Mouse (Mus musculus) forebrain, embryonic 16.5 days (tissue): ENCODE data around the gene Vwa8. TPM values are rescaled to one million over a fixed set of nuclear protein-coding genes. Genes with fewer than 3 reads are reported as not detected.

ENCODE experiments used
- ATAC-seq: fragments of 200-750 bp; cut with Nextera tagmentation; 2 replicates; pipeline ENCODE4 v1.8.0; 2017; ENCODE audit warnings: mild to moderate bottlenecking, moderate library complexity
- H3K27ac ChIP-seq: fragments of 300-500 bp; sonication (generic); 2 replicates; pipeline ENCODE4 v1.5.1; 2014; ENCODE audit warnings: low read length, control low read depth
- H3K27me3 ChIP-seq: fragments of 300-500 bp; sonication (generic); replicated peaks from 2 replicates; pipeline ENCODE4 v1.6.1; 2014; ENCODE audit warnings: low read length; ENCODE audit not compliant: control insufficient read depth, insufficient read depth
- H3K36me3 ChIP-seq: fragments of 300-500 bp; sonication (generic); 2 replicates; pipeline ENCODE4 v1.6.1; 2014; ENCODE audit not compliant: control insufficient read depth, insufficient read depth
- H3K4me1 ChIP-seq: fragments of 300-500 bp; sonication (generic); replicated peaks from 2 replicates; pipeline ENCODE4 v1.6.1; 2014; ENCODE audit warnings: low read length; ENCODE audit not compliant: control insufficient read depth, insufficient read depth
- H3K4me2 ChIP-seq: fragments of 300-500 bp; sonication (generic); 2 replicates; pipeline ENCODE4 v1.6.1; 2014; ENCODE audit warnings: mild to moderate bottlenecking, low read length, control low read depth
- H3K4me3 ChIP-seq: fragments of 300-500 bp; sonication (generic); replicated peaks from 2 replicates; pipeline ENCODE4 v1.5.1; 2014; ENCODE audit warnings: mild to moderate bottlenecking, low read length, control low read depth
- H3K9ac ChIP-seq: fragments of 300-500 bp; sonication (generic); replicated peaks from 2 replicates; pipeline ENCODE4 v1.6.1; 2014; ENCODE audit warnings: low read depth, low read length, control low read depth
- H3K9me3 ChIP-seq: fragments of 300-500 bp; sonication (generic); 2 replicates; pipeline ENCODE4 v1.6.1; 2016; ENCODE audit warnings: low read length; ENCODE audit not compliant: control insufficient read depth
- WGBS: fragments of 180-500 bp; shearing (Covaris S2); extraction: QIAGEN DNeasy Blood & Tissue Kit; methylation state at CpG from one replicate; pipeline ENCODE4 v1.1.7; 2014; 5-methylcytosine and 5-hydroxymethylcytosine counted together
- polyA plus RNA-seq: library from polyadenylated mRNA; unstranded; fragments of >200 nt; fragmentation: Nextera tagmentation; extraction: Ambion mirVana; gene quantifications from 2 replicates; pipeline ENCODE4 v1.2.1, GENCODE M21; 2015

Gene Vwa8
- polyA plus RNA-seq, 1 experiment from 2014 or later = 5.4 TPM

DNA sequence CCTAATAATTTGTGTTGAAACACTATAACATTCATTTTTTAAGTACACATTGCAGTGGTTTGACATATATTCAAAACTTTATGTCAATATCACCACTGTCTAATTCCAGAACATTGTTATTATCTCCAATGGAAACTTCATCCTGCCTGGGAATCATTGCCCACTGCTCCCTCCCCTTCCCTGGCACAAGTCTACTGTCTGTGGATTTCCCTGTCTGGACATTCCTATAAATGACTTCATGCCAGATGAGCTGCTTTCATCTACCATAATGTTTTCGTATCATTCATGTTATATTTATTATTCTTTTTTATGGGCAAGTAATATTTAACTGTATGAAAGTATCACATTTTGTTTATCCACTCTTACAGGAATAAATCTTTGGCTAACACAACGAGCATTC is 367.5 kb downstream of the Vwa8 start:
- Histone ChIP-seq H3K4me1 (no peaks in the 10 kb centered on the region), H3K27ac (no peak overlapping the region)

GRCm38 (mm10) chr14:79223431-79224036 is 374.7 kb downstream of the Vwa8 start:
- Histone ChIP-seq H3K36me3 (no peaks in the 10 kb centered on the region), H3K27ac (no peak overlapping the region), H3K4me1 (no peaks in the 10 kb centered on the region), H3K9me3 (no peaks in the 10 kb centered on the region), H3K9ac (no peak overlapping the region), H3K4me2 (no peak overlapping the region), H3K4me3 (no peak overlapping the region), H3K27me3 (no peaks in the 10 kb centered on the region)
- WGBS = 82% methylated on average over 12 of the region's 12 CpGs
- ATAC-seq = no peak

More for the DNA sequence above, 367.5 kb downstream of the Vwa8 start:
- Histone ChIP-seq H3K9ac (no peak overlapping the region), H3K9me3 (no peaks in the 10 kb centered on the region), H3K4me3 (no peak overlapping the region), H3K36me3 (no peaks in the 10 kb centered on the region), H3K4me2 (no peak overlapping the region), H3K27me3 (no peaks in the 10 kb centered on the region)
- 89% methylated on average over 2 of the region's 2 CpGs for WGBS
- ATAC-seq = no peak

- Histone ChIP-seq H3K9ac (no peak overlapping the region), H3K4me1 (no peaks in the 10 kb centered on the region), H3K27me3 (no peaks in the 10 kb centered on the region), H3K4me2 (no peak overlapping the region), H3K36me3 (no peaks in the 10 kb centered on the region), H3K9me3 (no peaks in the 10 kb centered on the region), H3K27ac (no peak overlapping the region), H3K4me3 (no peak overlapping the region)
- ATAC-seq = no peak
- 73% methylated on average over 8 of the region's 8 CpGs for WGBS
These were observed 376.6 kb downstream of the Vwa8 start for GRCm38 (mm10) chr14:79225458-79225857.

DNA sequence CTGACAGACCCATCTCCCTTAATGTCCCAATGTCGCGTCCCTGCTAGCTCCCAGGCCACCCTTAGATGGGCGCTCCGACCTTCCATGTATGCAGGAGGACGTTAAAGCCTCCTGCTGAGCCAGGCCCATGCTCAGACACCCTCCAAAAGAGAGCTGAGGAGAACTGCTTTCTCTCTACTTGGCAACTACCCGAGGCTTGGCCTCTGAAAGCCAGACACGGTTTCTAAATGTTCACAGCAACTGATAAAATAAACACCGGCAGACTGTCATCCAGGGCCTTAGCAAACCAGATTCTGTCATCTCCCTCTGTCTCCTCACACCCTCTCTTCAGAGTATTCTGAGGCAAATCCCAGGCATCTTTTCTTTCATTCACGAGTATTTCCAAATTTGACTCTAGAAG is 377.2 kb downstream of the Vwa8 start:
- H3K4me2 ChIP-seq = no peak overlapping the region
- no peaks in the 10 kb centered on the region for H3K27me3 ChIP-seq
- no peak overlapping the region for H3K4me3 ChIP-seq
- no peaks in the 10 kb centered on the region for H3K36me3 ChIP-seq
- no peaks in the 10 kb centered on the region for H3K9me3 ChIP-seq
- whole genome bisulfite sequencing = 84% methylated on average over 9 of the region's 9 CpGs
- ATAC-seq = no peak
- H3K4me1 ChIP-seq = no peaks in the 10 kb centered on the region
- no peak overlapping the region for H3K27ac ChIP-seq
- H3K9ac ChIP-seq = no peak overlapping the region

DNA sequence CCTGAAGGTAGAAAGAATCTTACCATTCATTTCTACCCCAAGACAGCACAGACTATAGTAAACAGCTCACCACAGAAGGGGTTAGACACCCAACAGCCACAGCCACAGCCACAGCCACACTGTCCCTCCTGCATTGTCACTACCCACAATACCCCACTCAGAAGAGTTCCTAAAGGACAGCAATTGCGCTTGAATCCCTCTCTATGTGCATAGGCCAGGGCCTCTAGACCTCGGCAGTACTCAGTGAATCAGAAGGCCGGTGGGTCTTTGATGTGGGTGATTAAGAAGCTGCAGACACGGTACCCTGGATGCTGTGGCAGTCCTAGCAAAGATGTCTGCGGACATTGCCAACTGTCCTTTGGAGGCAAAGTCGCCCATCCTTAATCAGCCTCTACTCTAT is 377.9 kb downstream of the Vwa8 start:
- no peak for ATAC-seq
- H3K9me3 ChIP-seq = no peaks in the 10 kb centered on the region
- H3K36me3 ChIP-seq = no peaks in the 10 kb centered on the region
- H3K4me2 ChIP-seq = no peak overlapping the region
- no peak overlapping the region for H3K9ac ChIP-seq
- no peaks in the 10 kb centered on the region for H3K27me3 ChIP-seq
- no peak overlapping the region for H3K27ac ChIP-seq
- WGBS = 86% methylated on average over 6 of the region's 6 CpGs
- H3K4me1 ChIP-seq = no peaks in the 10 kb centered on the region
- H3K4me3 ChIP-seq = no peak overlapping the region

GRCm38 (mm10) chr14:79227955-79228354 is 379.1 kb downstream of the Vwa8 start:
- no peak overlapping the region for H3K9ac ChIP-seq
- no peaks in the 10 kb centered on the region for H3K4me1 ChIP-seq
- no peaks in the 10 kb centered on the region for H3K27me3 ChIP-seq
- no peak overlapping the region for H3K4me2 ChIP-seq
- H3K4me3 ChIP-seq = no peak overlapping the region
- H3K9me3 ChIP-seq = no peaks in the 10 kb centered on the region
- H3K27ac ChIP-seq = no peak overlapping the region
- ATAC-seq = no peak
- WGBS = 86% methylated on average over 4 of the region's 4 CpGs
- H3K36me3 ChIP-seq = no peaks in the 10 kb centered on the region

GRCm38 (mm10) chr14:79231677-79232076 is 382.8 kb downstream of the Vwa8 start:
- Histone ChIP-seq H3K9ac (no peak overlapping the region), H3K4me2 (no peak overlapping the region), H3K27me3 (no peaks in the 10 kb centered on the region), H3K4me3 (no peak overlapping the region), H3K4me1 (peaks cover 2% of the 10 kb centered on the region; the same call in 1 of the 2 replicates), H3K36me3 (no peaks in the 10 kb centered on the region), H3K27ac (no peak overlapping the region), H3K9me3 (no peaks in the 10 kb centered on the region)
- 90% methylated on average over 4 of the region's 4 CpGs for WGBS
- ATAC-seq = no peak

GRCm38 (mm10) chr14:79233697-79234096 is 384.8 kb downstream of the Vwa8 start:
- H3K27ac ChIP-seq = no peak overlapping the region
- no peak overlapping the region for H3K9ac ChIP-seq
- no peaks in the 10 kb centered on the region for H3K36me3 ChIP-seq
- ATAC-seq = no peak
- WGBS = 91% methylated on average over 5 of the region's 5 CpGs
- no peak overlapping the region for H3K4me3 ChIP-seq
- H3K4me1 ChIP-seq = peaks cover 4% of the 10 kb centered on the region; the same call in 1 of the 2 replicates
- no peaks in the 10 kb centered on the region for H3K27me3 ChIP-seq
- H3K9me3 ChIP-seq = no peaks in the 10 kb centered on the region
- no peak overlapping the region for H3K4me2 ChIP-seq

DNA sequence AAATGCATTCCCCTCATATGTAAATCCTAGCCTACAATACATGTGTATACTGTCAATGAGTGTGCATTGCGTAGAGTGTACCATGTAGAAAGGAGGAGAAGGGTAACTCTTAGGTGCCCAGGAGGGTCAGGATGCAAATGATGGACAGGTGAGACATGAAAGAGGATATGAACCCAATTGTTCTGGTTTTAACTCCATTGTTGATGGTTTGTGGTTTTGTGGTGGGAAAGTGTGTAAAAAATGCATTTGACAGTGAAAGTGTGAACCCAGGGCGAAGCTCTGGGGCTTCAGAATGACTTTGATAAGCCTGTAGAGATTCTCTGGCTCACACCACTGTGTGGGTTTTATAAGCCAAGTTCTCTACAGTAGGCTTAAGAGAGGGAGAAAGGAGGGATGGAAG is 385.7 kb downstream of the Vwa8 start:
- no peak overlapping the region for H3K4me3 ChIP-seq
- 97% methylated on average over 2 of the region's 2 CpGs for WGBS

GRCm38 (mm10) chr14:79235157-79235556 is 386.3 kb downstream of the Vwa8 start:
- H3K27me3 ChIP-seq = no peaks in the 10 kb centered on the region
- peaks cover 4% of the 10 kb centered on the region; the same call in 1 of the 2 replicates for H3K4me1 ChIP-seq
- no peaks in the 10 kb centered on the region for H3K9me3 ChIP-seq
- H3K27ac ChIP-seq = no peak overlapping the region
- no peak overlapping the region for H3K4me2 ChIP-seq
- ATAC-seq = no peak
- no peak overlapping the region for H3K4me3 ChIP-seq
- no peak overlapping the region for H3K9ac ChIP-seq
- no peaks in the 10 kb centered on the region for H3K36me3 ChIP-seq
- 44% methylated on average over 5 of the region's 5 CpGs for WGBS

More for the DNA sequence above, 385.7 kb downstream of the Vwa8 start:
- no peak overlapping the region for H3K4me2 ChIP-seq
- H3K9ac ChIP-seq = no peak overlapping the region
- H3K4me1 ChIP-seq = peaks cover 4% of the 10 kb centered on the region; the same call in 1 of the 2 replicates
- H3K9me3 ChIP-seq = no peaks in the 10 kb centered on the region
- H3K27me3 ChIP-seq = no peaks in the 10 kb centered on the region
- ATAC-seq = no peak
- no peak overlapping the region for H3K27ac ChIP-seq
- no peaks in the 10 kb centered on the region for H3K36me3 ChIP-seq
